Mouse (Mus musculus): ENCODE data around the gene Ackr4. TPM values are rescaled to one million over a fixed set of nuclear protein-coding genes. Genes with fewer than 3 reads are reported as not detected.

Ackr4 gene
- polyA plus RNA-seq, 1 experiment from 2014 or later = 0.31 TPM

DNA sequence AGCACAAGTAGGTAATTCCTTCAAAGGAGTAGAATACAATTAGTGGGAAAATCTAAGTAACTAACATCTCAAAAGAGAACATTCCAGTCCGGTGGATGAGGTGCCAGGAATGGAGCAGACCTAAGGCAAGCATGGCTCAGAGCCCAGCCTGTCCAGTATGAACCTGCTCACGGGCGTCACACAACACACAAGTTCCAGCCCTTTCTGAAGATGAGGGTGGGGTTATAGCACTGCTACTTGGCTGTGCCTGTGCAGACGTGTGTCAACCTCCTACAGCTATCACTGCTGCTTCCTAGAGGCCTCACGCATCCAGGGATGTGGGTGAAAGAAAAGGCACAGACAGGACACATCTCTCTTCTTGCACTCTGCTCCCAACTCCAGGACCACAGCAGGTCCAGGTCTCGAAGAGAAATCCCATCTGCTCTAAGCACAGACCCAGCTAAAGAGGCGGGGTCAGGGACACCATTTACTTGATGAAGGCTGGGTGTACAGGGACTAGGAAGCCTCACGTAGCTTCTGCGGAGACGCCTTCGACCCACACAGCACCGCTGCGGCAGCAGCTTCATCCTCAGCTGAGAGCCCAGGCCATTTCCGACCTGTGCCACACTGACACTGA, 28.5 kb upstream of the Ackr4 start:
- no peaks in the 10 kb centered on the region for H3K4me1 ChIP-seq (replicated peaks; ENCODE audit: control insufficient read depth, insufficient read depth, low read length)
- WGBS = 96% methylated on average over 14 of the region's 14 CpGs
- no peak overlapping the region for H3K27ac ChIP-seq (ENCODE audit: low read depth, low read length)
- ATAC-seq (ENCODE audit: low FRiP score) (no peak), DNase-seq (ENCODE audit: low spot score) (no peak)
- H3K9me3 ChIP-seq (ENCODE audit: control insufficient read depth, low read length) = no peaks in the 10 kb centered on the region
- H3K9ac ChIP-seq (ENCODE audit: low read depth, low read length) = no peak overlapping the region
- no peaks in the 10 kb centered on the region for H3K27me3 ChIP-seq (ENCODE audit: control insufficient read depth, insufficient read depth, low read length)
- no peak overlapping the region for H3K4me2 ChIP-seq (replicated peaks; ENCODE audit: low read depth, low read length)
- H3K36me3 ChIP-seq (ENCODE audit: control insufficient read depth, insufficient read depth, low read length) = peaks cover 14% of the 10 kb centered on the region
- no peak overlapping the region for H3K4me3 ChIP-seq (ENCODE audit: low read depth, low read length)

- no peak overlapping the region for H3K4me3 ChIP-seq (ENCODE audit: low read depth, low read length)
- H3K27me3 ChIP-seq (ENCODE audit: control insufficient read depth, insufficient read depth, low read length) = no peaks in the 10 kb centered on the region
- DNase-seq (ENCODE audit: low spot score) (no peak), ATAC-seq (ENCODE audit: low FRiP score) (no peak)
- peaks cover 14% of the 10 kb centered on the region for H3K36me3 ChIP-seq (ENCODE audit: control insufficient read depth, insufficient read depth, low read length)
- no peaks in the 10 kb centered on the region for H3K4me1 ChIP-seq (replicated peaks; ENCODE audit: control insufficient read depth, insufficient read depth, low read length)
- no peak overlapping the region for H3K9ac ChIP-seq (ENCODE audit: low read depth, low read length)
- WGBS = 96% methylated on average over 7 of the region's 7 CpGs
- no peak overlapping the region for H3K27ac ChIP-seq (ENCODE audit: low read depth, low read length)
- no peaks in the 10 kb centered on the region for H3K9me3 ChIP-seq (ENCODE audit: control insufficient read depth, low read length)
- H3K4me2 ChIP-seq (replicated peaks; ENCODE audit: low read depth, low read length) = no peak overlapping the region
These were observed 25.4 kb upstream of the Ackr4 start for GRCm38 (mm10) chr9:104152121-104152520.

- no peak overlapping the region for H3K4me3 ChIP-seq (ENCODE audit: low read depth, low read length)
- ATAC-seq (ENCODE audit: low FRiP score) = no peak
- H3K4me1 ChIP-seq (replicated peaks; ENCODE audit: control insufficient read depth, insufficient read depth, low read length) = no peaks in the 10 kb centered on the region
- H3K27ac ChIP-seq (ENCODE audit: low read depth, low read length) = no peak overlapping the region
- no peaks in the 10 kb centered on the region for H3K27me3 ChIP-seq (ENCODE audit: control insufficient read depth, insufficient read depth, low read length)
- no peak for DNase-seq (ENCODE audit: low spot score)
- no peak overlapping the region for H3K9ac ChIP-seq (ENCODE audit: low read depth, low read length)
- H3K4me2 ChIP-seq (replicated peaks; ENCODE audit: low read depth, low read length) = no peak overlapping the region
- H3K36me3 ChIP-seq (ENCODE audit: control insufficient read depth, insufficient read depth, low read length) = peaks cover 11% of the 10 kb centered on the region
- 98% methylated on average over 7 of the region's 7 CpGs for WGBS
- H3K9me3 ChIP-seq (ENCODE audit: control insufficient read depth, low read length) = no peaks in the 10 kb centered on the region
These were observed 22.2 kb upstream of the Ackr4 start for GRCm38 (mm10) chr9:104148969-104149368.

GRCm38 (mm10) chr9:104146683-104147082, 19.9 kb upstream of the Ackr4 start:
- 89% methylated on average over 7 of the region's 7 CpGs for WGBS
- Histone ChIP-seq H3K4me3 (ENCODE audit: low read depth, low read length) (no peak overlapping the region), H3K27ac (ENCODE audit: low read depth, low read length) (no peak overlapping the region), H3K27me3 (ENCODE audit: control insufficient read depth, insufficient read depth, low read length) (no peaks in the 10 kb centered on the region), H3K4me1 (replicated peaks; ENCODE audit: control insufficient read depth, insufficient read depth, low read length) (no peaks in the 10 kb centered on the region), H3K9ac (ENCODE audit: low read depth, low read length) (no peak overlapping the region), H3K9me3 (ENCODE audit: control insufficient read depth, low read length) (no peaks in the 10 kb centered on the region), H3K36me3 (ENCODE audit: control insufficient read depth, insufficient read depth, low read length) (peaks cover 4% of the 10 kb centered on the region), H3K4me2 (replicated peaks; ENCODE audit: low read depth, low read length) (no peak overlapping the region)
- no peak for DNase-seq (ENCODE audit: low spot score)
- no peak for ATAC-seq (ENCODE audit: low FRiP score)

DNA sequence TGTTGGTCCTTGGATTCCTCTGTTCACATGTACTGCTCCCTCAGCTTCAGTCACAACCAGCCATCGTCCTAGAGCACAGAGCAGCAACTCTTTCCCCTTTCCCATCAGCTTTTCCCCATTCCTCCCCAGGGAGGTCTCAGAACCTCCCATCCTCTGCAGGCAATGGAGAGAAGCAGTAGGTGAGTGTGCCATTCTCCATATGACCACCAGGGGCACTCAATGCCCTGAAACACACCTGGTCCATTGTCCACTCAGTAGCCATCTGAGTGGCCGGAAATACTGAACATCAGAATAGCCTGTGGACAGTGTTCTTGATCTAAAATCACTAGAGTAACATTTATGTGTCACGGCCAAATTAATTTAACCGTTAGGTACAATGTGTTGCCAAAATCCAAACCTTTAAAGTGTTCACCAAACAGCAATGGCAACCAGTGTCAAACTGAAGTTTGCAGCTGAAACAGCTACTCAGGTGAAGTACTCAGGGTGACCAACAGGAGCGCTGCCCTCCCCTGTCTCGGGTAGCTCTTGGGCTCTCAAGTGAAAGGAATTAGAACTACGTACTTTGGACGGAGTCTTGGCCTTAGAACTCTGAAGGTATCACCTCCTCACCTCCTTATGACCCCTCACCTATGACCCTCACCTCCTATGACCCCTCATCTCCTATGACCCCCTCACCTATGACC, 17.7 kb upstream of the Ackr4 start:
- H3K36me3 ChIP-seq (ENCODE audit: control insufficient read depth, insufficient read depth, low read length) = no peaks in the 10 kb centered on the region
- 84% methylated on average over 8 of the region's 8 CpGs for WGBS
- ATAC-seq (ENCODE audit: low FRiP score) (no peak), DNase-seq (ENCODE audit: low spot score) (no peak)
- no peak overlapping the region for H3K9ac ChIP-seq (ENCODE audit: low read depth, low read length)
- H3K4me2 ChIP-seq (replicated peaks; ENCODE audit: low read depth, low read length) = no peak overlapping the region
- no peaks in the 10 kb centered on the region for H3K27me3 ChIP-seq (ENCODE audit: control insufficient read depth, insufficient read depth, low read length)
- H3K27ac ChIP-seq (ENCODE audit: low read depth, low read length) = no peak overlapping the region
- no peaks in the 10 kb centered on the region for H3K4me1 ChIP-seq (replicated peaks; ENCODE audit: control insufficient read depth, insufficient read depth, low read length)
- no peak overlapping the region for H3K4me3 ChIP-seq (ENCODE audit: low read depth, low read length)
- no peaks in the 10 kb centered on the region for H3K9me3 ChIP-seq (ENCODE audit: control insufficient read depth, low read length)

DNA sequence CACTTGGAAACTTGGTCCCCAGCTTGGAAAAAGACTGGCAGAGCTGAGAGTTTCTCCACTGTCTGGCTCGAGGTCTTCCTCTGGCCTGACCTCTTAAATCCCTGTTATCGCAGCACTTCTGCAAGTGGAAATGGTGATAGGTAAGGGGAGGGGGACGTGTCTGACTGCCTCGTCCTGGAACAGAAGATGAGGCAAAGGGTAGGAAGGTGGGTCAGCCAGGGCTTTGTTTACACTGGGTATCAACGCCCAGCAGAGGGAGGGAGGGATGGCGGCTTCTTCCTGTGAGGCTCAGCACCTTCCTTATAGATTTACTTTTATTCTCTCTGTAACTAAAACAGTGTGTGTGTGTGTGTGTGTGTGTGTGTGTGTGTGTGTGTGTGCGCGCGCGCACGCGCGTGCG, 16.1 kb upstream of the Ackr4 start:
- Histone ChIP-seq H3K4me3 (ENCODE audit: low read depth, low read length) (no peak overlapping the region), H3K9ac (ENCODE audit: low read depth, low read length) (no peak overlapping the region), H3K4me1 (replicated peaks; ENCODE audit: control insufficient read depth, insufficient read depth, low read length) (no peaks in the 10 kb centered on the region), H3K9me3 (ENCODE audit: control insufficient read depth, low read length) (no peaks in the 10 kb centered on the region), H3K4me2 (replicated peaks; ENCODE audit: low read depth, low read length) (no peak overlapping the region), H3K27ac (ENCODE audit: low read depth, low read length) (no peak overlapping the region), H3K27me3 (ENCODE audit: control insufficient read depth, insufficient read depth, low read length) (no peaks in the 10 kb centered on the region), H3K36me3 (ENCODE audit: control insufficient read depth, insufficient read depth, low read length) (no peaks in the 10 kb centered on the region)
- DNase-seq (ENCODE audit: low spot score) (no peak), ATAC-seq (ENCODE audit: low FRiP score) (no peak)
- 83% methylated on average over 14 of the region's 14 CpGs for WGBS

DNA sequence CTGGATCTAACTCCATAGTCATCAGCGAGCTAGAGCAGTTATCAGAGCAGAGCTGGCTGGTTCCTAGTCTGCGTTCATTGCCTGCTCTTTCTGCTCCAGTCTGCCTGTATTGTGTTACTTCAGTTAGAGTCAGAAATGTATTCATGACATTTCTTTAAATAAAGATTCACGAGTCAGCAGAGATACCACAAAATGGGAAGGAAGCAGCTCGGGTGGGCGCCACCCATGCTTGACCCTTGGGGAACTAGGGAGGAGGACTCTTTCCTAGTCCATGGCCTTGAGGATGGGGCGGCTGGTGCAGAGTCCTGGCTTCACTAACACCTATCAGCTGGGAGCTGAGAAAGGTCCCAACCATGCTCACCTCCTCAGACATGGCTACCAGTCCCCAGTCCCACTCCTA, 13.6 kb upstream of the Ackr4 start:
- no peak overlapping the region for H3K4me3 ChIP-seq (ENCODE audit: low read depth, low read length)
- no peaks in the 10 kb centered on the region for H3K4me1 ChIP-seq (replicated peaks; ENCODE audit: control insufficient read depth, insufficient read depth, low read length)
- ATAC-seq (ENCODE audit: low FRiP score) = no peak
- H3K27ac ChIP-seq (ENCODE audit: low read depth, low read length) = no peak overlapping the region
- H3K27me3 ChIP-seq (ENCODE audit: control insufficient read depth, insufficient read depth, low read length) = no peaks in the 10 kb centered on the region
- H3K9me3 ChIP-seq (ENCODE audit: control insufficient read depth, low read length) = no peaks in the 10 kb centered on the region
- WGBS = 87% methylated on average over 6 of the region's 6 CpGs
- DNase-seq (ENCODE audit: low spot score) = no peak
- H3K36me3 ChIP-seq (ENCODE audit: control insufficient read depth, insufficient read depth, low read length) = no peaks in the 10 kb centered on the region
- no peak overlapping the region for H3K9ac ChIP-seq (ENCODE audit: low read depth, low read length)
- H3K4me2 ChIP-seq (replicated peaks; ENCODE audit: low read depth, low read length) = no peak overlapping the region

DNA sequence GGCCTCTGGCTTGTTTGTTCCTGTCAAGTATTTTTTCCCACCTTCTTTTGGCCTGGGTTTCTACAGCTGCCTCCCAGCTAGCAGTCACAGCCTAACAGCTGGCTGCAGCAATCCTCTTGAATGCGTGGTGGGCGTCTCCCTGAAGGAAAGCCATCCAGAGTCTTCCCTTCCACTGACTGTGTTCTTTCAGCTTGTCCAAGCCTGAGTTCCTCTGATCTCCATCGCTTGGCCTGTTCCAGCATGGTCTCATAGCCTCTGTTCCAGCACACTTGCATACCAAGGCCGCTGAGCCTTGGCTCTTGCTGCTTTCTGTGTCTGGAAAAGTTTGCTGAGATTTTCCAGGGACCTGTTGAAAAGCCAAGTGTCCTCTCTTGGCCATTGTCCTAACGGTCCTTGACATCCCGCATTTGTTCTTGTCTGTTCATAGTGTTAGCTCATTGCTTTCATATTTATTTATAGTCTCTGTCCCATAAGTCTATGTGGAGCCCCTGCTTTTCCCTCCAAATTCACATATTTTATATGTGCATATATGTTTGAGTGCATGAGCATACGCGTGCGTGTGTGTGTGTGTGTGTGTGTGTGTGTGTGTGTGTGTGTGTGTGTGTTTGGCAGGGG, 3.5 kb upstream of the Ackr4 start:
- no peaks in the 10 kb centered on the region for H3K36me3 ChIP-seq (ENCODE audit: control insufficient read depth, insufficient read depth, low read length)
- H3K4me3 ChIP-seq (ENCODE audit: low read depth, low read length) = no peak overlapping the region
- no peak overlapping the region for H3K27ac ChIP-seq (ENCODE audit: low read depth, low read length)
- WGBS = 88% methylated on average over 9 of the region's 9 CpGs
- no peaks in the 10 kb centered on the region for H3K27me3 ChIP-seq (ENCODE audit: control insufficient read depth, insufficient read depth, low read length)
- no peak overlapping the region for H3K9ac ChIP-seq (ENCODE audit: low read depth, low read length)
- no peak overlapping the region for H3K4me2 ChIP-seq (replicated peaks; ENCODE audit: low read depth, low read length)
- DNase-seq (ENCODE audit: low spot score) (no peak), ATAC-seq (ENCODE audit: low FRiP score) (no peak)
- H3K9me3 ChIP-seq (ENCODE audit: control insufficient read depth, low read length) = no peaks in the 10 kb centered on the region
- no peaks in the 10 kb centered on the region for H3K4me1 ChIP-seq (replicated peaks; ENCODE audit: control insufficient read depth, insufficient read depth, low read length)

- Histone ChIP-seq H3K4me3 (ENCODE audit: low read depth, low read length) (no peak overlapping the region), H3K9ac (ENCODE audit: low read depth, low read length) (no peak overlapping the region), H3K4me2 (replicated peaks; ENCODE audit: low read depth, low read length) (no peak overlapping the region), H3K9me3 (ENCODE audit: control insufficient read depth, low read length) (no peaks in the 10 kb centered on the region), H3K36me3 (ENCODE audit: control insufficient read depth, insufficient read depth, low read length) (no peaks in the 10 kb centered on the region), H3K27me3 (ENCODE audit: control insufficient read depth, insufficient read depth, low read length) (no peaks in the 10 kb centered on the region), H3K4me1 (replicated peaks; ENCODE audit: control insufficient read depth, insufficient read depth, low read length) (no peaks in the 10 kb centered on the region), H3K27ac (ENCODE audit: low read depth, low read length) (no peak overlapping the region)
- ATAC-seq (ENCODE audit: low FRiP score) (no peak), DNase-seq (ENCODE audit: low spot score) (no peak)
- 44% methylated on average over 2 of the region's 2 CpGs for WGBS
These were observed 1.4 kb upstream of the Ackr4 start for GRCm38 (mm10) chr9:104128110-104128509.
